Mouse (Mus musculus): ENCODE data around the gene Top2a.
A peak's percentile ranks its signal among the peaks of the same experiment; 100 is the strongest.

Gene Top2a

DNA sequence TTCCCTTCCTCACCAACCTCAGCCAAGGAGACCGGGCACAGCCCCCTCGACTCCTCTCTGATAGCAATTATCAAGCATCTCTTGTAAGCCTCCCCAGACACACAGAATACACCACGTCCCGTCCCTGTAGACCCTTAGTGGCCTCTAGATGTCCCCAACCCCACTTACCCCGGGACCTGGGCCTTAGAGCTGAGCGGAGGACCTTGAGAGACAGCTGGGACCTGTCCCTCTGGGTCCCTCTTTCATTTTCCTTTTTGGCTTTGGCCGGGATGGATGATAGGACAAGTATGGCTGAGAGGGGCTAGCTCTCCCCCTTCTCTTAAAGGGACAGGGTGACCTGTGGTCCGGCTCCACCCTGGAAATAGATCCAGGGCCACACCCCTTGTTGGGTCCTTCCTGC, 40.4 kb downstream of the Top2a start:
- DNase-seq (ENCODE audit: low read depth, low spot score) = no peak

DNA sequence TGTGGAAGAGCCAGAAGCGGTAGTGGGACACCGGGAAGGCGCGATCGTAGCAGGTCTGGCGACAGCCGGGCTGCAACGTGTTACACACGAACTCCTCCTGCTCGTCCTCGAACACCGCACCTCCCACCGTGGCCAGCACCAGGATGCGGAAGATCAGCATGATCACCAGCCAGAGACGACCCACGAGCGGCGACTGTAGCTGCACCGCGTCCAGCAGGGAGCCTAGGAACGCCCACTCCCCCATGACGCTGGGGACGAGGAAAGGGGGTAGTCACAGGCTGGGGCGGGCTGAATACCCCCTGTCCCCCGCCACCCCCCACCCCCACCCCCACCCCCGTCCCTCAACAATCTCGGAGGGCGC, 41.2 kb downstream of the Top2a start, which contains the start of gene Gjd3:
Gjd3 (minus strand) TSS at position 244 of the 361 bp plus-strand sequence.
- DNase-seq (ENCODE audit: low read depth, low spot score) = no peak

DNA sequence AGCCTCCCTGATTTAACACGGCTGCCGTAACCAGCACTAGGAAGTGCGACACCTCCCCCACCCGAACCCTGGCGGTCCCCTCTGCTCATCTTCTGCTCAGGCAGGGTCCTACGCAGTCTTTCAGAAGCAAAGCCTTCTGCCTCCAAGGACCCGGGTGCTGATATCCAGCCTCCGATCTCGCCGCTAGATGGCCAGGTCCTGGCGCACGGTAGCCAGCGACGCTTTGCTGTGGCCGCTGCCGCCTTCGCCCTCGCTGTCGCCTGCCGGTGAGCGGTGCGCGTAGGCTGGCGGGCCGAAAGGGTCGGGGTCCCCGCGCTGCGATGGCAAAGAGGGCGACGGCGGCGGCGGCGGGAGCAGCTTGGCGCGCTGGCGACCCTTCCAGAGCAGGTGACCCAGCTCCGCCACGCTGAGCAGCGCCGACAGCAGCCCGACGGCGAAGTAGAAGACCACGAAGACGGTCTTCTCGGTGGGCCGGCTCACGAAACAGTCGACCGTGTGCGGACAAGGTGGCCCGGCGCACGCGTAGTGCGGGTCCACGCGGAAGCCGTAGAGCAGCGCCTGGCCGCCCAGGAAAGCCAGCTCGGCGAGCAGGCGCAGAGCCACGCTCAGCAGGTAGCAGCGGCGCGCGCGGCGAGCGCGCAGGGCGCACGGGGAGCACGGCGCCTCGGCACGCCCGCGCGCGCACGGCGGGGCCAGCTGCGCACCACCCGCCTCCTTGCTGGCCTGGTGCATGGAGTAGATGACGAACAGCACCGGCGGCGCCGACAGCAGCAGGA, 41.8 kb downstream of the Top2a start:
- no peak for DNase-seq (ENCODE audit: low read depth, low spot score)

DNA sequence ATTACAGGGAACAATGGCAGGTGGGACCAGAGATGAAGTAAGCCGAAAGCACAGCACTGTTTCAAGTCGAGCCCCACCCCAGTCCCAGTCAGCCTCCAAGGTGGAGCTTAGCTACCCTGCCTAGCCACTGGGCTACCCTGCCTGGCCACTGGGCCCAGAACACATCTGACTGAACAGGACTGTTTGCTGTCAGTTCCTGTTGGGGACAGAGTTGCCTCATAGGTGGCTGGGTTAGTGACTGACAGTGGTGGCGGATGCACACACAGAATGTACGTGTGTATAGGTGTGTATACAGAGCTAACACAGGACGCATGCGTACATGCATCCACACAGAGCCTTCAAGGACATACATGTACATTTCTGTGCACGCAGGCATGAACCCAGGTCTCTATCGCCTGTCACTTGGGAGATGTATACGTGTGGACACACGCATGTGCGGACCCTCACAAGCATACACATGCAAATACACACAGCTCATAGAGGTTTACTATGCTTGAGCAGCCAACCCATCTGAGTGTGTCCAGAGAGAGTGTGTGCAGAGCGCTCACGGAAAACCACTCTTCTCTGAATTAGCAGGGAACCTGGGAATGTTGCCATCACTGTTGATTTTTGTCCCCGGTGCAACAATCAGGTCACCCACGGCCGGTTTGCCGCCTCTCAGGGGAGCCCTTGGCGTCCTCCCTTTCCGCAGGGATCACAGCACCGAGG, 42.5 kb downstream of the Top2a start:
- no peak for DNase-seq (ENCODE audit: low read depth, low spot score)

DNA sequence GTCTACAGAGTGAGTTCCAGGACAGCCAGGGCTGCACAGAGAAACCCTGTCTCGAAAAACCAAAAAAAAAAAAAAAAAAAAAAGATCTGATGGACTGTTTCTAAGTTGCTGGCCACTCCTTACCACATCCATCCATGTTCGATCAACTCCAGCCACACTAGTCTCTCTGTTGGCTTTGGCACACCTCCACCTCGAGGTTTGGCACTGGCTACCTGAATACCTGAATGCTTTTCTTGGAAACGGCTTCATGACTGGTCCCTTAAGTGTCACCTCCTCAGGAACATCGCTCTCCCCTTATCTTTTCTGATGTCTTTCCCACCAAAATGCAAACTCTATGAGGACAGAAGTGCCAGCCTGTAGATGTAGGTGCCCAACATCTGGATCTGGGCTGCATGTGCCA, 44.6 kb downstream of the Top2a start:
- no peak for DNase-seq (ENCODE audit: low read depth, low spot score)

DNA sequence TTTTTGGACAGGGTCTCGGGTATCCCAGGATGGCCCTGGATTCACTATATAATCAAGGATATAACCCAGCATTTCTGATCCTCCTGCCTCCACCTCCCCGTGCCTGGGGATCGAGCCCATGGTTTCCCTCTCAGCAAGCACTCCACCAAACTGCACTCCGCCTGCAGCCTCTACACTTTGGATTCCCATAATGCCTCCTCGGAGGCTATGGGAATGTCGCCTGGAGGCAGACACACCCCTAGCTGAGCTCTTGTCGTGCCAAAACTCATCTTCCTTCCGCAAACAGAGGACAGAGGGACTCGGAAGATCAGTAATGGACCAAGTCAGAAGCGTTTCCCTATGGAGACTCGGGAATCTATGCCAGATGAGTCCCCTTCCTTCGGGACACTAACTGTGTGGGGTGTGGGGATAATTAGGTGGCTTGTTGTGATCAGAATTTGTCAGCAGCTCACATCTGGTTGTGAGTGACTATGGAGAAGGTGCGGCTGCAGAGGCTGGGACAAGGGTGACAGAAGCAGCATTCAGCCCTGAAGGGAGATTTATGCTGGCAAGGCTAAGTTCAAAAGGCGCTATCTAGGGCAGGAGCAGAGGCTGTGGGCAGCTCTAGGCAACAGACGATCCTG, 45.4 kb downstream of the Top2a start:
- no peak for DNase-seq (ENCODE audit: low read depth, low spot score)

DNA sequence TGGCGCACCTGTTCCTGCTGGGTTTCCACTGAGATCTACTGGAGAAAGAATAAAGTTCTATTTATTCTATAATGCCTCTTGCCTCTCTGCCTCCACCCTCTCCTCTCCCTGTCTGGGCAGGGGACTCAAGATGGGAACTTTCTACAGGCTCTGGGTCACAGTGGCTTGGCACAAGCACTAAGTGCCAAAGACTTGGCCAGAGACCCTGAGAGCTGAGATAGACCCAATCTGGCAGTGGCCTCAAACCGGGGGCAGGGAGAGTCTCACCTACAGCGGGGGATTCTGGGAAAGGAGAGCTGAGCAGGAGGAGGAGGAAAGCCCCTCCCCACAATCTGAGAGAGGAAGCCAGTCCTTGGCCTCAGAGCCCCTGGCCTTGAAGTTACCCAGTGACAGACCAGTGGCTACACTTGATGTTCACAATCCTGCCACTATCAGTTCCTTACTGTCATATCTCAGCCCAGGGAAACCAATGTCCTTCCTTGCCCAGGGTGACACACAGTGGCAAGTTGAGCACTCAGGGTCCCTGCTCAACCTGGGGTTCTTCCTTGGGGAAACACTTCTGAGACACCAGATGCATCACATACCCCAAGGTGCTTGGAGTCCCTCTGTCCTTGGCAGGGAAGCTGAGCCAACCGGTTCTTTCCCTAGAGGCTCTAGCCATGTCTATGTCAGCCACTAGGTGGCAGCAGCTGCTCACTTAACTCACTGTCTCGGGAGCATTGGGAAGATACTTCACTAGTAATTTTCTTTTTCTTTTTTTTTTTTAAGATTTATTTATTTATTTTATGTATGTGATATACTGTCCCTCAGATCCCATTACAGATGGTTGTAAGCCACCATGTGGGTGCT, 48.9 kb downstream of the Top2a start:
- DNase-seq (ENCODE audit: low read depth, low spot score) = no peak

DNA sequence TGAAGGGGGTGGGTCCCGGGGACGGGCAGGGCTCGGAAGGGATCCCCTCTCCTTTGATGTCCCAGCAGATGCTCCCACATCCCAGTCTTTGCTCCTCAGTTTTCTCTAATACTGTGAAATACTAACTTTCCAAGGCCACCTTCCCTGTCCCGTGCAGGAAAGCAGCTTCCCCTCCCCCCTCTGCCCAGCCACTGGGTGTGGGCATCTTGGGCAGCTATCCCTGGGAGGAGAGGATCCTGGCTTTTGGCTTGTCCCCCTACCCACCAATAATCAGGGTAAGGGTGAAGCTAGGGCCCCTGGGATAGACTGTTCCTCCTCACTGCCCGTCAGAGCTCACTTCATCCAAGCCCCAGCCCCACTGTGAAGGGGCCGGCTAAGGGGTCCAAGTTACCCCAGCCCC, 49.8 kb downstream of the Top2a start:
- DNase-seq (ENCODE audit: low read depth, low spot score) = no peak

DNA sequence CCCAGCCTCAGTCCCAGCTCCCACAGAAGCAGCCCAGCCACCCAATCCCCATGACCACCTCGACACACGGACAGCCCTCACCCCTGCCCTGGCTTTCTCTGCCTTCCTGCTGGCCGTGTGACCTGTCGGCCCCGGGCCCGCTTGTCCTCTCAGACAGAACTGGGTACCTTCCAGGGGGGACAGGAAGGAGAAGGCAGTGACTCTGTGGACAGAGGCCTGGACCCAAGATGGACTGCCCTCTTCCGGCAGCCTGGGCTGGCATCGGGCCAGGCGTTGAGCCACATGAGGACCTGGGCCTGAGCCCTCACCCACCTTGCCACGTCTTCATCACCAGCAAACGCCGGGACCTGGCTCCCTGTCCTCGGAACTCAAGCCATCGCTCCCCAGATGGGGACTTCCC, 50.4 kb downstream of the Top2a start:
- no peak for DNase-seq (ENCODE audit: low read depth, low spot score)

DNA sequence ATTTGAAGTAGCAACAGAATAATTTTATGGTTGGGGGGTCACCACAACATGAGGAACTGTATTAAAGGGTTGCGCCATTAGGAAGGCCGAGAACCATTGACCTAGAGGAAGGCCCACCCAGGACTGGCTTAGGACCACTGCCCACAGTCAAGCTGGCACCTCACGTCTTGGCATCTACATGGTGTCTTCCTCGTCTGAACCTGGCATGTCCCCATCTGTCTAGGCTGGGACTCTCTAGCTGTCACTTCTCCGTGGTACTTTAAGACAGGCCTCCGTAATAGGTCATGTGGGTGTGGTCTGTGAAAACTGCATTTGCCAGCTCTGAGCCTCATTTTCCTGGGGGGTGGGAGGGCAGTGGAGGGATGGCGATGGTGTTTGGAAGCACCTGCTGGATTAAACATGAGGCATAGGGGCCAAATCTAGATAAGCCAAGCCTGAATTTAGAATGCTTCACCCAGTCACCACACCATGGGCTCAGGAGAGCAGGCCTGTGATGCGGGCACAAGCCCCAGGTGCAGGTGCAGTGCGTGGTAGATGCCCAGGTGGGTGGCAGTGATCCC, 51.1 kb downstream of the Top2a start:
- DNase-seq (ENCODE audit: low read depth, low spot score) = no peak

DNA sequence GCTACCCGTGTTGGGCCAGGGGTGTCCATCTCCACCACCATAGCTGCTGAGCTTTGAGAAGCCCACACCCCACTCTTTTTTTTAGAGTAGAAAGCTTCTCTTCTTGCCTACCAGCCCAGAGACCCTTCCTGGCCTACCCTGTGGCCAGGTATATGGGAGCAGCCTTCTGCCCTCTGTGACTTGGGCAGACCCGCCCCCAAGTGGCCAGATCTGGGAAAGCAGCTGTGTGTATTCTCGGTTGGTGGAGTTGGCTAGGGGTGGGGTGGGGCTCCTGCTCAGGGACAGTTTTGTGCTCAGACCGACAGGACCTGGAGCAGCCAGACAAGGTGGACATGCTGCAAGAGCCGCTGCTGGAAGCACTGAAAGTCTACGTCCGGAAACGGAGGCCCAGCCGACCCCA, 51.8 kb downstream of the Top2a start:
- no peak for DNase-seq (ENCODE audit: low read depth, low spot score)

DNA sequence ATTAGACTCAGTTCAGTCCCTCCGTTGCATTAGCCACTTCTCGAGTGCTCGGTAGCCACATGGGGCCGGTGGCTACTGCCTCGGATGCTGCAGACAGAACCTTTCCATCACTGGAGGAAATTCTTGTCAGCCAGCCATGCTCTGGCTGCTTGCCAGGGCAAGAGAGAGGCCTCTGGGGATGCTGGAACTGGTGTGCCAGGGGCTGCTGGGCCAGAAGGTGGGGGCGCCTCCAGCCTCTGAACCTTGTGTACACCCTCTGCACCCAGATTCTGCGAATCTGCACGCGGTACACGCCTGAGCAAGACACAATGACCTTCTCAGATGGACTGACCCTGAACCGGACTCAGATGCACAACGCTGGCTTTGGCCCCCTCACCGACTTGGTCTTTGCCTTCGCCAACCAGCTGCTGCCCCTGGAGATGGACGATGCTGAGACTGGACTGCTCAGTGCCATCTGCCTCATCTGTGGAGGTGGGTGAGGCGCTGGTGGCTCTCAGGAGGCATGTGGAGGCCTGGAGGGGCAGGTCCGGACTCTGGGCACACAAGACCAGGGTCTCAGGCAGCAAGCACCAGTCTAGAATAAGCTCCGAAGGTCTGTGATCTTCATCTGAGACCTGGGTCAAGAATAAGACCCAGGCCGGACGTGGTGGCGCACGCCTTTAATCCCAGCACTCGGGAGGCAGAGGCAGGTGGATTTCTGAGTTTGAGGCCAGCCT, 52.5 kb downstream of the Top2a start:
- DNase-seq (ENCODE audit: low read depth, low spot score) = no peak

DNA sequence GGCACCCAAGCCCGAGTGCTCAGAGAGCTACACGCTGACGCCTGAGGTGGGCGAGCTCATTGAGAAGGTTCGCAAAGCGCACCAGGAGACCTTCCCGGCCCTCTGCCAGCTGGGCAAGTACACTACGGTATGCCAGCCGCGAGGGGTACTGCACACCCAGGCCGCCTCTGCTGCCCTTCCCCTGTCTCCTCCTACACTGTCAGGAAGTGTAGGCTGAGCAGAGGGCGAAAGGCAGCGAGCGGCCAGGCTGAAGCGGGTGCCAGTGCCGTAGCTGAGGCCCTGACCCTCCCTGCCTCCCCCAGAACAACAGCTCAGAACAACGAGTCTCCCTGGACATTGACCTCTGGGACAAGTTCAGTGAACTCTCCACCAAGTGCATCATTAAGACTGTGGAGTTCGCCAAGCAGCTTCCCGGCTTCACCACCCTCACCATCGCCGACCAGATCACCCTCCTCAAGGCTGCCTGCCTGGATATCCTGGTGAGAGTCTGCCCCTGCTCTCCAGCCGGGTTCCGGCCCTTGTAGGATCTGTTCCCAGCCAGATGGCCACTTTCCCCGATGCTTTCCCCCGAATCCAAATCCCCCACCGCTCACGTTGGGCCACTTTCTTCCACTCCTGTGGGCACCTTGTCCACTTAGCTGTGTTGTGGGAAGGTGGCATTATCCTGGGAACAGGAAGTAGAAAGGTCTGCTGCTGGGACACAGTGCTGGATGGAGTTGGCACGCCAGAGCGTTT, 53.6 kb downstream of the Top2a start:
- no peak for DNase-seq (ENCODE audit: low read depth, low spot score)

DNA sequence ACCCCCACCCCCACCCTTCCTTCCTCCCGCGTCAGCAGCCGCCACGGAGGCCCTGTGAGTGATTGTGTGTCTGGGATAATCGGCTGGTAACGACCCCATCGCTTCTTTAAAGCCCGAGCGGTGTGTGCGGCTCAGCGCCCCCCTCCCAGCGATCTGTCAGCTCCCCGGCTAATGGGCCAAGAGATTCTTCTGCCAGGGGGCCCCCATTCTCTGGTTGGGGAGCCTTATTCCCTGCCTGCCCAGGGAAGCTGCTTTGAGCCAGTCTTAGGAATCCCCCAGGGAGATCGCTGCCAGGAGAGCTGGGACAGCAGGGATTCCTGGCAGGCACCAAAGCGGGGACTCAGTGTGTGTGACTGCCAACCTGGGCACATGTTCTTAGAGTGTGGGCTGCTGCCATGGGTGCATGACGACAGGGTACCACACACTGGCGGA, 54.5 kb downstream of the Top2a start:
- no peak for DNase-seq (ENCODE audit: low read depth, low spot score)

DNA sequence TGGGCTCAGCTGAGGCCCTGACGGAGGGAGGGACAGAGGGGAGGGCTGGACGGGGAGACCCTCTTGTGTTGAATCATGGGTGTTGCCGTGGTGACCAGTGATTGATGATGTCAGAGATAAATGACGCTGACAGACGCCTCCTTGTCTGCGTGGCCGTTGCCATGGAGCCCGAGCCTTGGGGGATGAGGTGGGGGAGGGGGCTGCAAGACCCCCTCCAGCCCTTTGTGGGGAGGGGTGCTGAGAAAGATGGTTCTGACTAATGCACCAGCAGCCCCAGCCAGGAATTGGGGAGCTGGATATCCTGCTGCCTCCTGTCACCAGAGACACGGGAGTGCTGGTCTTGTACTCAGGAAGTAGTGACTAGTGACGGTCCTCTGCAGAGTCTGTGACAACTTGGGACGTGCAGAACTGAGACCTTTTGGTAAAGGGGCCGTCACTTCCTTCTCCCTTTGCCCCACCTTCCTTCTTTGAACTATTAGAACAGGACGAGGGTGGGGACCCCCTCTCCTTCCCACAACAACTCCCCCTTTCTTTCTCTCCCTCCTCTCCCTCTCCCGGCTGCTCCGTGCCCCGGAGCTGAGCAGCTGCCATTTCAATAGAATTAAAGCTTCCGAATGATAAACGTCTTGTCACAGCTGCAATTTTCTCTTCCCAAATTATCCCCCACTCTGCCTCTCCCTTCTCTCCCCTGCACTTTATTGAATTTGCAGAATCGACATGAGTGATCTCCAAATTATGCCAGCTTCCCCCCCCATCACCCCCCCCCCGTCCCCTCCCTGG, 55.1 kb downstream of the Top2a start:
- peak; percentile 81 for DNase-seq (ENCODE audit: low read depth, low spot score)

DNA sequence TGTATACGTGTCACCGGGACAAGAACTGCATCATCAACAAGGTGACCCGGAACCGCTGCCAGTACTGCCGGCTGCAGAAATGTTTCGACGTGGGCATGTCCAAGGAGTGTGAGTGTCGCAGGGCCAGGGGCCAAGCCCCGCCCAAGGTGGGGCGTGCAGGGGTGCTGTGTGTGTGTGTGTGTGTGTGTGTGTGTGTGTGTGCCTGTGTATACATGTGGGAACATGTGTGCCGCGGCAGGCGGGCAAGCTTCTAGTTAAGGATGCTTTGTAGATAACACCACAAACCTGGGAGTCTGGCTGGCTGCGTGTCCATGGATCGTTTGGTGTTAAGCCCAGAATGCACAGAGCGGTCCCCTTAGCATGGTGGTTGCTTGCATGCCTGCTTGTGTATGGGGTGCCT, 55.9 kb downstream of the Top2a start:
- no peak for DNase-seq (ENCODE audit: low read depth, low spot score)

DNA sequence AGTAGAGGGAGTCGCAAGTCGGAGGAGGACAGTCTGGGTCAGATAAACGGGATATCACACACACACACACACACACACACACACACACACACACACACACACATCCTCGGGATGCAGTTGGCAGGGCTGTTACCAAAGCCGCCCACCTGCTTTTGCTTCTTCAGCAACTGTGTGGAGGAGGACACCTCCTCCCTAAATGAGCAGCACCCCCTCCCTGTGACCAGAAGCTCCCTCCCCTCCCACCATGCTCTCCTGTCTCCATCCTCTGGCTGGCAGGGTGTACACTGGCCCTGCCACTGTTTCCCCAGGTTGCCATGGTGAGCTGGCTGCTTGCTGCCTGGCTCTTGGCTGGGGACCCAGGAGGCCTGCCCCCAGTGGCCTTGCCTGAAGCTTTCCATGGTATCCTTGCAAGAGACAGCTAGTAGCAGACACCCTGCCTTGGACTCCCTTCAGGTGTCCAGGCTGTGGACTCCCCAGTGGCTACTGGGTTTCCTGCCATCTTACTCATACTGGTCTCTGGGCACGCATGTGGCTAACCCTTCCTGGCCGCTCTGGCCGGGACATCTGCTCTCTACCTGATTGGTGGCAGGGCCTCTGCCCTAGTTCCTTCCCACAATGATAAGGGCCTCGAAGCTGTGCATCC, 57.4 kb downstream of the Top2a start:
- DNase-seq (ENCODE audit: low read depth, low spot score) = no peak

DNA sequence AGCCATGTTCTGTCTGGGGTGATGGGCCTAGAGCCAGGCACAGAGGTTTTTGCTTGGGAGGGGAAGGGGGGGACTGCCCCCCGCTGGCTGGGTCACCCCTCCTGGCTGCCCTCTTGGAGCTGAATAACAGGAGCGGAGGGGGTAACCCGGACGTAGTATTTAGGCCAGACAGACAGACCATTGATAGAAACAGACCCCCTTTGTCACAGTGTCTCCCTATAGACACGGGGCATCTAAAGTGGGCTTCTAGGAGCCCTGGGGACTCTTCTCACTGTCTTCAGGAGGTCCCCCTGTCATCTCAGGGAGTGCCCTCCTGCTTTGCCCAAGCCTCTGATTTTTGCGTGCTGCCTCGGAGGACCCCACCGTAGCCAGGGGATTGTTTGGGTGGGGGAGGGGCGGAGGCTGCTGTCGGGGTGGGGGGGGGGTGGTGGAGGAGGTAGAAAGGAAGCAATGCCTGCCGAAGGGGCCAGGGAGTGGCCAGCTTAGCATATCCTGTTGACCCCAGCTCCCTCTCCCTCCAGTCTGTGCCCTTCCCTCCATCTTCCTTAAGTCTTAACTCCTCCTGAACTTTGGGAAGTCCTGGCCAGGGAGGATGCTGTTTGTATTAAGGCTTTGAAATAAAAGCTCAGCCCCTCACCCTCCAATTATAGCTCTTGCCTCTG, 58.4 kb downstream of the Top2a start:
- no peak for DNase-seq (ENCODE audit: low read depth, low spot score)
